Mouse (Mus musculus) layer of hippocampus, postnatal 14 days (tissue): ENCODE results near the gene Hemk1. TPM values are rescaled to one million over a fixed set of nuclear protein-coding genes. Genes with fewer than 3 reads are reported as not detected.

ENCODE experiments used
- total RNA-seq, 2 experiments: library from RNA; stranded (reverse); gene quantifications; 2 replicates each; pipeline ENCODE4 v1.2.3; 2021

Hemk1 gene
- total RNA-seq, 2 experiments from 2014 or later: 16.1 to 18.5 TPM

Other genes starting within 250 kb of the Hemk1 start
- 10 to 100 TPM; 81.4 to 94.1 TPM for gene Dock3, start 106.4 kb downstream of the Hemk1 start, total RNA-seq
- 1 to 10 TPM; 2.0 to 3.1 TPM for gene Mapkapk3, start 48.5 kb downstream of the Hemk1 start, total RNA-seq
- gene Cish, start 42.3 kb downstream of the Hemk1 start, total RNA-seq: 1 to 10 TPM; 3.3 to 3.4 TPM
- 1 to 10 TPM; 2.6 to 2.9 TPM for gene 6430571L13Rik, start 2.3 kb upstream of the Hemk1 start, total RNA-seq
- 10 to 100 TPM; 19.5 to 24.2 TPM for gene Cacna2d2, start 61.3 kb upstream of the Hemk1 start, total RNA-seq
- gene Tmem115, start 195.6 kb upstream of the Hemk1 start, total RNA-seq: 10 to 100 TPM; 33.3 to 38.1 TPM
- gene Cyb561d2, start 203.8 kb upstream of the Hemk1 start, total RNA-seq: 10 to 100 TPM; 16.7 to 17.8 TPM
- 10 to 100 TPM; 28.7 to 34.5 TPM for gene Nprl2, start 203.9 kb upstream of the Hemk1 start, total RNA-seq
- gene Zmynd10, start 208.9 kb upstream of the Hemk1 start, total RNA-seq: 1 to 10 TPM; 2.0 to 3.7 TPM
- 10 to 100 TPM; 14.5 to 16.0 TPM for gene Rassf1, start 213.2 kb upstream of the Hemk1 start, total RNA-seq
- 10 to 100 TPM; 63.0 to 64.1 TPM for gene Tusc2, start 224.9 kb upstream of the Hemk1 start, total RNA-seq
- 10 to 100 TPM; 14.6 to 16.8 TPM for gene Hyal2, start 229.6 kb upstream of the Hemk1 start, total RNA-seq
- 1 to 10 TPM; 4.8 to 6.3 TPM for gene Hyal1, start 238.6 kb upstream of the Hemk1 start, total RNA-seq
- gene Naa80, start 240.5 kb upstream of the Hemk1 start, total RNA-seq: 10 to 100 TPM in 1 of 2 experiments, 1 to 10 TPM in 1; 9.5 to 10.0 TPM
- 1 to 10 TPM in 1 of 2 experiments, under 1 TPM in 1; 0.95 to 1.5 TPM for gene Hyal3, start 242.5 kb upstream of the Hemk1 start, total RNA-seq
- 10 to 100 TPM; 12.1 to 13.0 TPM for gene Ifrd2, start 249.3 kb upstream of the Hemk1 start, total RNA-seq